Mouse (Mus musculus): Measurements from ENCODE around the gene Lrmda. TPM values are rescaled to one million over a fixed set of nuclear protein-coding genes. Genes with fewer than 3 reads are reported as not detected.

The Lrmda gene
- polyA plus RNA-seq, 1 experiment from 2014 or later: 0.55 TPM

- peaks cover 28% of the 10 kb centered on the region for H3K4me1 ChIP-seq (replicated peaks)
- peaks cover 9% of the 10 kb centered on the region; the same call in 1 of the 2 replicates for H3K9me3 ChIP-seq
- H3K27me3 ChIP-seq (ENCODE audit: insufficient read depth, poor library complexity, severe bottlenecking): no peaks in the 10 kb centered on the region
- no peak for DNase-seq (ENCODE audit: low spot score)
- whole genome bisulfite sequencing: 51% methylated on average over 8 of the region's 8 CpGs
- H3K27ac ChIP-seq: peak overlapping the region; percentile 17; the same call in 1 of the 2 replicates
- H3K4me3 ChIP-seq: no peak overlapping the region
- no peaks in the 10 kb centered on the region for H3K36me3 ChIP-seq
Measured at GRCm38 (mm10) chr14:22093124-22093523, 73.6 kb downstream of the Lrmda start.

GRCm38 (mm10) chr14:22101961-22102805, 82.7 kb downstream of the Lrmda start:
- H3K27ac ChIP-seq: no peak overlapping the region
- no peak overlapping the region for H3K4me3 ChIP-seq
- no peak for DNase-seq (ENCODE audit: low spot score)
- H3K4me1 ChIP-seq (replicated peaks): 0 out of 2 replicates have a peak, but pooled peaks cover 3% of the 10 kb centered on the region
- WGBS: 92% methylated on average over 14 of the region's 14 CpGs
- no peaks in the 10 kb centered on the region for H3K36me3 ChIP-seq
- peaks cover 5% of the 10 kb centered on the region; the same call in 1 of the 2 replicates for H3K9me3 ChIP-seq
- H3K27me3 ChIP-seq (ENCODE audit: insufficient read depth, poor library complexity, severe bottlenecking): peaks cover 15% of the 10 kb centered on the region

DNA sequence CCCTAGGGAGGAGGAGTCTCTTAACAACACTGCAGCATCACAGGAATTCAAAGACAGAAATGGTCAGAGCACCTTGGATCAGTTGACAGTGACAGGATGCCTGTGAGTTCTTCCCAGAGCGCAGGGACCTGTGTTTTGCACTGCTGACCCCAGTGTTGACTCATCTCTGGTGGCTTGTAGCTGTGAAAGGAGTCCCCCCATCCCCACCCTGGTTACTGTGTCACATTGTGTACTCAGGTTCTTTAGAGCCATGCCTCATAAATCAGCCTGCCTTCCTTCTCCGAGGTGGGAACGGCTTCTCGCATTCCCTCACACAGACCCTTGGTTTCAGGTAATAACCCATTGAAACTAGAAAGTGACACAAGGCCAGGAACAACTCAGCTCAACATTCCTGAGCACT, 86.3 kb downstream of the Lrmda start:
- Histone ChIP-seq H3K4me3 (no peak overlapping the region), H3K27me3 (ENCODE audit: insufficient read depth, poor library complexity, severe bottlenecking) (peaks cover 36% of the 10 kb centered on the region), H3K4me1 (replicated peaks) (peaks cover 12% of the 10 kb centered on the region; the same call in 1 of the 2 replicates), H3K9me3 (no peaks in the 10 kb centered on the region), H3K27ac (no peak overlapping the region), H3K36me3 (no peaks in the 10 kb centered on the region)
- WGBS: 83% methylated on average over 4 of the region's 4 CpGs
- DNase-seq (ENCODE audit: low spot score): no peak

DNA sequence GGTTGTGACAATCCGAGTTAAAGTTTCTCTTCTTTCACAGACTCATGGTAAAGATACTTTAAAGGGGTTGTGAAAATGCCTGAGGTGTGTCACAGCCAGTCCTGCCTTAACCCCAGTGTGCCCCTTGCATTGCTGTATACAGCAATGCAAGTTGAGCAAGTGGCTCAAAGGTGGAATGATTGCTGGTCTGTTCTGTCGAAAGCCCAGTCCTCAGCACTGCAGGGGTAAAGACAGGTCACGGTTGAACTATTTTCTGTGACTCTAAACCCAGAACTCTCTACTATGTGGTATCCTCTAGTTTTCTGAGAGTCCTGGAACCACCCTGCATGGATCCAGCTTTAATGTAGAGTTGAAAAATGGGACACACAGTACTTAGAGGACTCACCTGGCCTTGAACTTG, 87.3 kb downstream of the Lrmda start:
- H3K27ac ChIP-seq: no peak overlapping the region
- 71% methylated on average over 3 of the region's 3 CpGs for WGBS

DNA sequence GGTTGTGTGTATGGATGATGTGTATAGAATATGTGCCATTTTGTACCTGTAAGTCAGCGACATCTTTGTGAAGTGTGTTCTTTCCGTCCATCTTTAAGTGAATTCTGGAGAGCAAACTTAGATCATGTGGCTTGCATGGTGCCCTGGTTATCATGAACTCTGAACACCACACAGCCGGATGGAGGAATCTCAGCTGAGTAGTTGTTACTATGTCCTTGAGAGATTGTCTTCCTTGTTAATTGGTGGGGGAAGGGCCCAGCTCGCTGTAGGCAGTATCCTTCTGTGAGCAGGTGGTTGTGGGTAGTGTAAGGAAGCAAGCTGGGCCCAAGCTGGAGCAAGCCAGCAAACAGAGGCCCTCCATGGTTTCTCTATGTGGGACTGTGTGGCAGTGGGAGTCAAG, 89.9 kb downstream of the Lrmda start:
- H3K27me3 ChIP-seq (ENCODE audit: insufficient read depth, poor library complexity, severe bottlenecking): peaks cover 39% of the 10 kb centered on the region
- H3K36me3 ChIP-seq: no peaks in the 10 kb centered on the region
- H3K4me1 ChIP-seq (replicated peaks): peaks cover 29% of the 10 kb centered on the region
- H3K27ac ChIP-seq: no peak overlapping the region
- WGBS: 77% methylated on average over 4 of the region's 4 CpGs
- no peaks in the 10 kb centered on the region for H3K9me3 ChIP-seq
- no peak for DNase-seq (ENCODE audit: low spot score)
- H3K4me3 ChIP-seq: no peak overlapping the region

More for the DNA sequence above, 87.3 kb downstream of the Lrmda start:
- H3K4me3 ChIP-seq: no peak overlapping the region
- peaks cover 38% of the 10 kb centered on the region for H3K27me3 ChIP-seq (ENCODE audit: insufficient read depth, poor library complexity, severe bottlenecking)
- no peaks in the 10 kb centered on the region for H3K36me3 ChIP-seq
- H3K9me3 ChIP-seq: no peaks in the 10 kb centered on the region
- H3K4me1 ChIP-seq (replicated peaks): peaks cover 12% of the 10 kb centered on the region; the same call in 1 of the 2 replicates
- DNase-seq (ENCODE audit: low spot score): no peak

DNA sequence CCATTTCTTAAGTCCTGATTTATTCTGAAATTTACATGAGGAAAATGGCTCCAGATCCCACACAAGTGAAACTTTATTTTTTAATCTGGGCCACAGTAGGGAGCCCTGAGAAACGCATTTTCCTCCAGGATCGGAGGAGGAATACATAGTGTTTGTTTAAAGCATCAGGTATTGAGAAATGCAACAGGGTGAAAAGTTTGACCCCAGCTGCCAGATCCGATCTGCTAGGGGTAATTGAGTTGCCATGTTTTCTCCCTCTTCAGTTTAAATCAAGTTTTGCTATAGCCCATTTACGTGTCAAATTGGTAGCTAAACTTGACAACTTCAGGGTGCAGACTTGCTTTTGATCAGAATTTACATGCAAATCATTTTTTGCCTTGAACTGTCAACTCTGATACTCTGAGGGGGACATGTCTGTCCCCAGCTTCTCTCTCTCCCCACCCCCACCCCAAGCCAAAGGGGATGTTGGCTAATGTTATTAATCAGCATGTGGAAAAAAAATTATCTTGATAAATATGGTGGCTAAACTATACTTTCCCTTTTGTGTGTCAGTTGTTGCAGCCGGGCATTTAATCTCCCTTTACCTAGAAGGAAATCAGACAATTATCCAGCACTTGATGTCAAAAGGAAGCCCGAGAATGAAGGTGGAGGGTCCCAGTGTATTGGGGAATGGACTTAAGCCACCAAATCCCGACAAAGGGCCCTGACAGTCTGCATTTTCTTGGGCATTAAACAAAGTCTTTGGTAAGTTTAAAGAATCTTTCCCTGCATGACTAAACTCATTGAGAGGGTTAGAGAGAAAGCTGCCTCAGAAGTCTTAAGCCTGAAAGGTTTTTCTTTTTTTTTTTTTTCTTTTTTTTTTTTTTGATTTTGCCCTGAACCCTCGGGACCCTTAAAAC, 94.2 kb downstream of the Lrmda start:
- 0 out of 2 replicates have a peak overlapping the region, but pooled peaks have one; percentile 16 for H3K27ac ChIP-seq

GRCm38 (mm10) chr14:22114651-22115351, 95.3 kb downstream of the Lrmda start:
- Histone ChIP-seq H3K4me3 (no peak overlapping the region; the same call in 1 of the 2 replicates), H3K4me1 (replicated peaks) (peaks cover 33% of the 10 kb centered on the region), H3K27ac (peak overlapping the region; percentile 70), H3K27me3 (ENCODE audit: insufficient read depth, poor library complexity, severe bottlenecking) (peaks cover 40% of the 10 kb centered on the region), H3K36me3 (no peaks in the 10 kb centered on the region), H3K9me3 (no peaks in the 10 kb centered on the region)
- WGBS: 19% methylated on average over 18 of the region's 18 CpGs
- DNase-seq (ENCODE audit: low spot score): peak; percentile 72

More for the DNA sequence above, 94.2 kb downstream of the Lrmda start:
- H3K36me3 ChIP-seq: no peaks in the 10 kb centered on the region
- no peak for DNase-seq (ENCODE audit: low spot score)
- no peak overlapping the region for H3K4me3 ChIP-seq
- no peaks in the 10 kb centered on the region for H3K9me3 ChIP-seq
- peaks cover 43% of the 10 kb centered on the region for H3K27me3 ChIP-seq (ENCODE audit: insufficient read depth, poor library complexity, severe bottlenecking)
- peaks cover 37% of the 10 kb centered on the region for H3K4me1 ChIP-seq (replicated peaks)
- WGBS: 15% methylated on average over 8 of the region's 8 CpGs

DNA sequence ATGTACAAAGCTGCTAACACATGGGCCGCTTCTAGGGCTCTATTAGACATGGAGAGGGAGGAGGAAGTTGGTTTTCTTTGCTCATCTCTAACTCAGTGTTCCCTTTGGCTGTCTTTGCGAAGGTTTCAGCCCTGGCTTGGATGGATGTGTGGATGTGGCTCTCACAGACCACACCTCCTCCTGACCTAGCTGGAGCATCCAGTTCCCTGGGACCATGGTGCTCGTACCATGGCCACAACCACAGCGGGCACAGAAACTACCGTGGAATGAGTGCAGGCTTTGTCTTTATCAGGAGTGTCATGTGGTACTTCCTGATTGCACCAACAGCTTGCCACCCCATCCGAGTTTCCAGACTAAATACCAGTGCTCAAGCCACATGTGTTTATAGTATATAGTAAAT, 98.6 kb downstream of the Lrmda start:
- DNase-seq (ENCODE audit: low spot score): no peak
- peaks cover 24% of the 10 kb centered on the region for H3K4me1 ChIP-seq (replicated peaks)
- no peak overlapping the region for H3K4me3 ChIP-seq
- H3K27me3 ChIP-seq (ENCODE audit: insufficient read depth, poor library complexity, severe bottlenecking): peaks cover 22% of the 10 kb centered on the region
- no peak overlapping the region for H3K27ac ChIP-seq
- 83% methylated on average over 6 of the region's 6 CpGs for WGBS
- no peaks in the 10 kb centered on the region for H3K36me3 ChIP-seq
- no peaks in the 10 kb centered on the region for H3K9me3 ChIP-seq

DNA sequence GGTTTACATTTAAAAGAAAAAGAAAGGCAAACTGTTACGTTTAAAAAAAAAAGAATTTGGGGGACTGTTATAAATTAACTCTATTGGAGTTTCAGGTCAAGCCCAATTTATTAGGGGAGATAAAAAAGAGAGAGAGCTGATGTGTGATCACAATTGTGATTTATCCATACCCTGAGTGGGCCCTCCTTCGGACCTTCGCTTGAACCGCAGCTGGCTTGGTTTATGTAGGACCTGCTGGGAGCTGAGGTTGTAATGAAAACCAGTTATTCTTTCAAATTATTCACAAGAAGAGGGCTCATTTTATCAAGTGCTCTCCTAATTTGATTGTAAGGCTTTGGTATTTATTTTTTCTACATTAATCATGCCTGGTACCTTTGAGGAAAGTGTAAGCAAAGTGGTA, 99.0 kb downstream of the Lrmda start:
- Histone ChIP-seq H3K9me3 (no peaks in the 10 kb centered on the region), H3K27ac (no peak overlapping the region), H3K36me3 (no peaks in the 10 kb centered on the region), H3K4me1 (replicated peaks) (peaks cover 20% of the 10 kb centered on the region), H3K4me3 (no peak overlapping the region), H3K27me3 (ENCODE audit: insufficient read depth, poor library complexity, severe bottlenecking) (peaks cover 22% of the 10 kb centered on the region)
- 78% methylated on average over 4 of the region's 4 CpGs for WGBS
- DNase-seq (ENCODE audit: low spot score): no peak

GRCm38 (mm10) chr14:22126276-22126675, 106.8 kb downstream of the Lrmda start:
- H3K27me3 ChIP-seq (ENCODE audit: insufficient read depth, poor library complexity, severe bottlenecking): peaks cover 13% of the 10 kb centered on the region
- WGBS: 72% methylated on average over 4 of the region's 4 CpGs
- no peak overlapping the region for H3K4me3 ChIP-seq
- H3K9me3 ChIP-seq: no peaks in the 10 kb centered on the region
- DNase-seq (ENCODE audit: low spot score): no peak
- H3K27ac ChIP-seq: no peak overlapping the region
- no peaks in the 10 kb centered on the region for H3K4me1 ChIP-seq (replicated peaks)
- no peaks in the 10 kb centered on the region for H3K36me3 ChIP-seq

DNA sequence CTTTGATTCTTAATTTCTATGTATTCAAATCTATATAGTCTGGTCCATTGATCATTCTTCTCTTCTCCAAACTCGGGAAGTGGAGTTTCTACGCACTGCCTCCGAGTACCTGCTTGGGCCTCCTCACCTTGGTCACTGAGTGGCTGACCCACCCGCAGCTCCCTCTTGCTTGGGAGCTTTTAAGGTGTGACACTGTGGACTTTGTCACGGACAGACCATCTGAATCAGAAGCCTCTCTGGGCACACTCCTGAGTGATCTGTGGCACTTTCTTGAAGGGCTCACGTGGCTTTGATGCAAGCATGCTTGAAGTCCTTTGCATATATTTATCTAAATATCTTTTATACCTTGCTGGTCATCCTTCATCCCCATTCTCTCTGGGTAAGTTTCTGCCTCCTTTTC, 107.3 kb downstream of the Lrmda start:
- Histone ChIP-seq H3K36me3 (no peaks in the 10 kb centered on the region), H3K27ac (no peak overlapping the region), H3K4me1 (replicated peaks) (no peaks in the 10 kb centered on the region), H3K4me3 (no peak overlapping the region), H3K27me3 (ENCODE audit: insufficient read depth, poor library complexity, severe bottlenecking) (peaks cover 13% of the 10 kb centered on the region), H3K9me3 (no peaks in the 10 kb centered on the region)
- WGBS: 86% methylated on average over 6 of the region's 6 CpGs
- DNase-seq (ENCODE audit: low spot score): no peak

GRCm38 (mm10) chr14:22130950-22131585, 111.6 kb downstream of the Lrmda start:
- Histone ChIP-seq H3K27me3 (ENCODE audit: insufficient read depth, poor library complexity, severe bottlenecking) (no peaks in the 10 kb centered on the region), H3K4me1 (replicated peaks) (no peaks in the 10 kb centered on the region)
- 77% methylated on average over 7 of the region's 7 CpGs for WGBS

More at GRCm38 (mm10) chr14:22130950-22131585, 111.6 kb downstream of the Lrmda start:
- Histone ChIP-seq H3K36me3 (no peaks in the 10 kb centered on the region), H3K9me3 (peaks cover 3% of the 10 kb centered on the region), H3K4me3 (no peak overlapping the region), H3K27ac (no peak overlapping the region)
- no peak for DNase-seq (ENCODE audit: low spot score)

Data from hindbrain, embryonic 10.5 days (tissue).